Mouse (Mus musculus) testis, postnatal 14 days (tissue): ENCODE data around the gene Epb41l4b.

Source experiments
- DNase-seq: peaks from one replicate; pipeline ENCODE4 v3.0.0; 2021; ENCODE audit warnings: low spot score

Gene Epb41l4b

DNA sequence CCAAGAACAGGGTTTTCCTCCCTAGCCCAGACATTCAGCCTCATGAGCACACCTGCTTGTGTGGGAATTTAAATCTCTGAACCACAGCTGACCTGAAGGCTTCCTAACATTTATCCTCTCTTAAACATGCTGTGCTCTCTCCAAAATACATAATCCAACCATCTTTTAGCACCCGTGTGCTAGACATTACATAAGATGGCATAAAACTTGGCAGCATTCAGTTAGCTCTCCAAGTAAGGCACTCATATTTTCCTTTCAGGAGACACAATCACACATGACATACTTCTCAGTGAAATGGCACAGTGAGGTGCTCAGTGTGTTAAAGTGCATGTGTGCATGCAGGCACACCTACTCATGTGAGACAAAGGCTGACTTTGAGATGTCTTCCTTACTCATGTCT lies 200.7 kb downstream of the Epb41l4b start:
- DNase-seq: no peak
